Mouse (Mus musculus): ENCODE results near the gene Anapc11.

The Anapc11 gene

DNA sequence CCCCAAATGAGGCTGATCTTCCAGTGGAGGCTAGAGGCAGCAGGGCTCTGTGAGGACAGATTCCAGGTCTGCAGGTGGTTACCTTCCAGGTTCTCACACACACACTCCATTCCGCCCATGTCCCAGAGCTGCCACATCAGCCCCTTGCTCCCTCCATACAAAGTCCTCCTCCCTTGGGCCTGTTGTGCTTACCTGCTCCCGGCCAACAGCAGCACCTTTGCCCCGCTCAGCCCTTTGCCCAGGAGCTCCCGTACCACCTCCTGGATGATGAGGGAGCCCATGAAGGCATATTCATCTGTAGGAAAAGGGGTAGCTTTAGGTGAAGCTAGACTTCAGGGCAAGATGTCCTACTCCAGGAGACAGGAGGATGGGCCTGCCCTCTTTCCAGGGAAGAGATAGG is 59.1 kb downstream of the Anapc11 start:
- no peak for DNase-seq (ENCODE audit: low spot score)

Measured in c-Kit-positive CD71-positive TER-119-positive erythroid progenitor cells, embryonic 14.5 days (primary cell).